Mouse (Mus musculus) midbrain, embryonic 10.5 days (tissue): ENCODE results near the gene Plce1. TPM values are rescaled to one million over a fixed set of nuclear protein-coding genes. Genes with fewer than 3 reads are reported as not detected.

Experiments used
- DNase-seq: peaks from one replicate; pipeline ENCODE4 v3.0.0-alpha.2; 2017; ENCODE audit warnings: low spot score
- H3K27ac ChIP-seq: fragments of 300-500 bp; sonication (generic); replicated peaks from 2 replicates; pipeline ENCODE4 v1.5.1; 2016; ENCODE audit warnings: mild to moderate bottlenecking
- H3K27me3 ChIP-seq: fragments of 300-500 bp; sonication (generic); 2 replicates; pipeline ENCODE4 v1.6.1; 2016; ENCODE audit warnings: low read depth, mild to moderate bottlenecking; ENCODE audit not compliant: poor library complexity, severe bottlenecking
- H3K36me3 ChIP-seq: fragments of 300-500 bp; sonication (generic); 2 replicates; pipeline ENCODE4 v1.6.1; 2016; ENCODE audit warnings: mild to moderate bottlenecking, moderate library complexity
- H3K4me1 ChIP-seq: fragments of 300-500 bp; sonication (generic); 2 replicates; pipeline ENCODE4 v1.6.1; 2016
- H3K4me3 ChIP-seq: fragments of 300-500 bp; sonication (generic); 2 replicates; pipeline ENCODE4 v1.5.1; 2016; ENCODE audit warnings: mild to moderate bottlenecking, moderate library complexity
- H3K9me3 ChIP-seq: fragments of 300-500 bp; sonication (generic); replicated peaks from 2 replicates; pipeline ENCODE4 v1.6.1; 2016; ENCODE audit warnings: mild to moderate bottlenecking
- WGBS: fragments of 180-500 bp; shearing (Covaris S2); methylation state at CpG from one replicate; pipeline ENCODE4 v1.1.7; 2016; 5-methylcytosine and 5-hydroxymethylcytosine counted together
- polyA plus RNA-seq: library from polyadenylated mRNA; unstranded; fragments of >200 nt; fragmentation: Nextera tagmentation; extraction: Ambion mirVana; gene quantifications from 2 replicates; pipeline ENCODE4 v1.2.1, GENCODE M21; 2016

Gene Plce1
- polyA plus RNA-seq, 1 experiment from 2014 or later: 3.1 TPM

- no peak for DNase-seq
- no peak overlapping the region for H3K4me3 ChIP-seq
- H3K4me1 ChIP-seq: peaks cover 2% of the 10 kb centered on the region; the same call in 1 of the 2 replicates
- no peaks in the 10 kb centered on the region for H3K9me3 ChIP-seq
- no peak overlapping the region for H3K27ac ChIP-seq
- H3K27me3 ChIP-seq: no peaks in the 10 kb centered on the region
- WGBS: 69% methylated on average over 5 of the region's 5 CpGs
- no peaks in the 10 kb centered on the region for H3K36me3 ChIP-seq
Observed at GRCm38 (mm10) chr19:38687326-38687725, 206.4 kb downstream of the Plce1 start.

- no peak for DNase-seq
- no peaks in the 10 kb centered on the region for H3K4me1 ChIP-seq
- no peaks in the 10 kb centered on the region for H3K36me3 ChIP-seq
- H3K9me3 ChIP-seq: no peaks in the 10 kb centered on the region
- H3K27me3 ChIP-seq: no peaks in the 10 kb centered on the region
- WGBS: 89% methylated on average over 4 of the region's 4 CpGs
- H3K27ac ChIP-seq: no peak overlapping the region
- H3K4me3 ChIP-seq: no peak overlapping the region
Observed at GRCm38 (mm10) chr19:38688741-38689507, 208.0 kb downstream of the Plce1 start.

DNA sequence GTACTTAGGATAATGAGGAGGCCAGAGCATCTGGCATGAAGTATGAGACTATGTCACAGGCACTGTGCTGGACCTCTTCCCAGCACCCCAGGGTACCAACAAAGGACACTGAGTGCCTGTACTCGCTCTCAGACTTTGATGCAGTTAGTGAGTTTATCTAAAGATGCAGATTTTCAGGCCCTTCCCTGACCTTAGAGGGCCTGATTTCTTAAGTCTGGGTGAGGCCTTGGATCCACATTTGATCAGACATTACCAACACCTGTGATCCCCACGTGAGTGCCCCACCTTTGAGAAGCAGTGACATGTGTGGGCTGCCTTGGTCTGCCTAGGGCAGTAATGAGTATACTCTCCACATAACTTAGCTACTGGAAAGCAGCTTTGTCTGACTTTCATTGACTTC lies 209.4 kb downstream of the Plce1 start:
- Histone ChIP-seq H3K9me3 (no peaks in the 10 kb centered on the region), H3K36me3 (no peaks in the 10 kb centered on the region), H3K27ac (no peak overlapping the region), H3K4me1 (no peaks in the 10 kb centered on the region), H3K4me3 (no peak overlapping the region), H3K27me3 (no peaks in the 10 kb centered on the region)
- DNase-seq: no peak
- 85% methylated on average over 2 of the region's 2 CpGs for WGBS

GRCm38 (mm10) chr19:38691533-38691932 lies 210.6 kb downstream of the Plce1 start:
- H3K9me3 ChIP-seq: no peaks in the 10 kb centered on the region
- no peak for DNase-seq
- no peaks in the 10 kb centered on the region for H3K4me1 ChIP-seq
- no peak overlapping the region for H3K4me3 ChIP-seq
- H3K27me3 ChIP-seq: no peaks in the 10 kb centered on the region
- 90% methylated on average over 6 of the region's 6 CpGs for WGBS
- H3K27ac ChIP-seq: no peak overlapping the region
- H3K36me3 ChIP-seq: no peaks in the 10 kb centered on the region

DNA sequence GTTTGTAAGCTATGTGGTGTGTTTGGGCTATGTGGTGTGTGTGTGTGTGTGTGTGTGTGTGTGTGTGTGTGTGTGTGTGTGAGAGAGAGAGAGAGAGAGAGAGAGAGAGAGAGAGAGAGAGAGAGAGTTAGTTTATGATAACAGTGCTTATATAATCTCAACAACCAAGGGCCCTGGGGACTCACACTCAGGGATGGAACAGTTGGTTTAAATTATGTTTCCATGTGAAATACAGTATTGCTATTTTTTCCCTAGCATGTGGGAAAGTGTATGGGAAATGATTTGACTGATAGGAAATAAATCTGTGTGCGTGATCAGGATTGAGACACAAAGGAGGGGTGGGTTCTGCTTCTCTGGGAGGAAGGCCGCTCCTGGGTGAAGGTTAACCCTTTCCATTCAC lies 212.4 kb downstream of the Plce1 start:
- Histone ChIP-seq H3K4me1 (no peaks in the 10 kb centered on the region), H3K27me3 (no peaks in the 10 kb centered on the region), H3K36me3 (no peaks in the 10 kb centered on the region), H3K27ac (no peak overlapping the region), H3K4me3 (no peak overlapping the region), H3K9me3 (no peaks in the 10 kb centered on the region)
- WGBS: 58% methylated on average over 2 of the region's 2 CpGs
- no peak for DNase-seq

GRCm38 (mm10) chr19:38693769-38694168 lies 212.9 kb downstream of the Plce1 start:
- H3K4me3 ChIP-seq: no peak overlapping the region
- H3K9me3 ChIP-seq: no peaks in the 10 kb centered on the region
- no peaks in the 10 kb centered on the region for H3K4me1 ChIP-seq
- no peak for DNase-seq
- H3K27me3 ChIP-seq: no peaks in the 10 kb centered on the region
- no peak overlapping the region for H3K27ac ChIP-seq
- no peaks in the 10 kb centered on the region for H3K36me3 ChIP-seq
- 89% methylated on average over 4 of the region's 4 CpGs for WGBS

DNA sequence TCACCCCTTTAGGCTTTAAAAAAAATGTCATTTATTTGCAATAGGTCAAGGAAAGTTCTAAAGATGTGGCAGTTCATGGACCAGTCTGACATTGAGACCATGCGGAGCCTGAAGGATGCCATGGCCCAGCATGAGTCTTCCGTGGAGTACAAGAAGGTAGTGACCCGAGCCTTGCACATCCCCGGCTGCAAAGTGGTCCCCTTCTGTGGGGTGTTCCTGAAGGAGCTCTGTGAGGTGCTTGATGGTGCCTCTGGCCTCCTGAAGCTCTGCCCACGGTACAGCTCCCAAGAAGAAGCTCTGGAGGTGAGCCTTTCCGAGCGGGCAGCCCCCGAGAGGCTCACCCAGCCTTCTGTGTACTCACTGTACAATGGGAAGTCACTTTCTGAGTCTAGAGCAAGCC lies 220.9 kb downstream of the Plce1 start:
- no peak overlapping the region for H3K4me3 ChIP-seq
- H3K4me1 ChIP-seq: no peaks in the 10 kb centered on the region
- no peak for DNase-seq
- H3K36me3 ChIP-seq: no peaks in the 10 kb centered on the region
- no peaks in the 10 kb centered on the region for H3K9me3 ChIP-seq
- no peak overlapping the region for H3K27ac ChIP-seq
- 95% methylated on average over 8 of the region's 8 CpGs for WGBS
- H3K27me3 ChIP-seq: no peaks in the 10 kb centered on the region

DNA sequence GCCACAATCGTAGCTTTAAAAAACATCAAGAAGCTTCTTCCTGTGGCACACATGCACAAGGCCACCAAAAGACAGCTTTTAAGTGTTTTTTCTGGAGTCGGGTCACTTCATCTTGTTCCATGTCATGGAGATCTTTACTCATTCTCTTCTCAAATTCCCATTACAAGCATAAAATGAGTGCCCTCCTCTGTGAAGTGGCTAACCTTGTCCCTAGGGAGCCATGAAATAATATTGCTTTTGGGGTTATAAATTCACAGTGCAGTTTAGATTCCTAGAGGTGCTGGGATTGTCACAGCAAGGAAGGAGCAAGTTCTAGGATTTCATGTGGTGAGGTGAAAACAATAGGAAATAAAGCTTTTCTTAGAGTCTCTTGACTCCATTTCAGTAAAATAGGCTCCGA lies 223.8 kb downstream of the Plce1 start:
- no peak overlapping the region for H3K27ac ChIP-seq
- no peaks in the 10 kb centered on the region for H3K36me3 ChIP-seq
- H3K27me3 ChIP-seq: no peaks in the 10 kb centered on the region
- H3K4me1 ChIP-seq: no peaks in the 10 kb centered on the region
- no peak for DNase-seq
- H3K4me3 ChIP-seq: no peak overlapping the region
- no peaks in the 10 kb centered on the region for H3K9me3 ChIP-seq
- WGBS: 81% methylated on average over 3 of the region's 3 CpGs

- 89% methylated on average over 11 of the region's 11 CpGs for WGBS
- DNase-seq: no peak
Observed at GRCm38 (mm10) chr19:38705244-38705643, 224.3 kb downstream of the Plce1 start.

GRCm38 (mm10) chr19:38706449-38706848 lies 225.5 kb downstream of the Plce1 start:
- 93% methylated on average over 6 of the region's 6 CpGs for WGBS
- no peaks in the 10 kb centered on the region for H3K36me3 ChIP-seq
- no peak for DNase-seq
- H3K4me1 ChIP-seq: no peaks in the 10 kb centered on the region
- no peaks in the 10 kb centered on the region for H3K27me3 ChIP-seq
- H3K4me3 ChIP-seq: no peak overlapping the region
- no peak overlapping the region for H3K27ac ChIP-seq
- no peaks in the 10 kb centered on the region for H3K9me3 ChIP-seq

More at GRCm38 (mm10) chr19:38705244-38705643, 224.3 kb downstream of the Plce1 start:
- H3K9me3 ChIP-seq: no peaks in the 10 kb centered on the region
- no peak overlapping the region for H3K27ac ChIP-seq
- no peak overlapping the region for H3K4me3 ChIP-seq
- no peaks in the 10 kb centered on the region for H3K36me3 ChIP-seq
- H3K27me3 ChIP-seq: no peaks in the 10 kb centered on the region
- no peaks in the 10 kb centered on the region for H3K4me1 ChIP-seq

GRCm38 (mm10) chr19:38709376-38709775 lies 228.5 kb downstream of the Plce1 start:
- no peak overlapping the region for H3K27ac ChIP-seq
- H3K27me3 ChIP-seq: no peaks in the 10 kb centered on the region
- H3K4me1 ChIP-seq: no peaks in the 10 kb centered on the region
- H3K36me3 ChIP-seq: no peaks in the 10 kb centered on the region
- H3K4me3 ChIP-seq: no peak overlapping the region
- DNase-seq: no peak
- no peaks in the 10 kb centered on the region for H3K9me3 ChIP-seq
- WGBS: 88% methylated on average over 2 of the region's 2 CpGs

DNA sequence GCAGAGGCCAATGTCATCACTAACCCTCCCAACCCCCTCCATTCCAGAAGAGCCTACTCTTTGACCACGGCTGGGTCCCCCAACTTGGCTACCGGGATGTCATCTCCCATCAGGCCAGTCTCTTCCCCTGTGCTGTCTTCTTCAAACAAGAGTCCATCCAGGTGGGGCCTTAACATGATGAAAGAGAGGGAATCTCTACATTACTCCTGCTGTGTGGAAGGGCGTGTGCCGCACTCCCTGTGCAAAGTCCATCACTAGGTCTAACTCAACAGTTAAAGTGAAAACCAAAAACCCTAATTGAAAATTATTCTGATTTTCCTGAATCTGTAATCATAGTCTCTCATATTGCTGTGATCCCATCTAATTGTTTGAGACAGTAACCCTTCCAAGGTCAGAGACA lies 240.9 kb downstream of the Plce1 start:
- Histone ChIP-seq H3K27me3 (no peaks in the 10 kb centered on the region), H3K36me3 (peaks cover 10% of the 10 kb centered on the region; the same call in 1 of the 2 replicates)
- 94% methylated on average over 4 of the region's 4 CpGs for WGBS

GRCm38 (mm10) chr19:38722982-38723381 lies 242.1 kb downstream of the Plce1 start:
- Histone ChIP-seq H3K4me3 (no peak overlapping the region), H3K9me3 (no peaks in the 10 kb centered on the region), H3K4me1 (peaks cover 12% of the 10 kb centered on the region), H3K27me3 (no peaks in the 10 kb centered on the region), H3K27ac (no peak overlapping the region), H3K36me3 (peaks cover 10% of the 10 kb centered on the region; the same call in 1 of the 2 replicates)
- no peak for DNase-seq
- WGBS: 90% methylated on average over 6 of the region's 6 CpGs

More for the DNA sequence above, 240.9 kb downstream of the Plce1 start:
- no peak overlapping the region for H3K27ac ChIP-seq
- H3K4me1 ChIP-seq: peaks cover 8% of the 10 kb centered on the region
- H3K4me3 ChIP-seq: no peak overlapping the region
- no peaks in the 10 kb centered on the region for H3K9me3 ChIP-seq
- no peak for DNase-seq
